Mouse (Mus musculus) c-Kit-negative CD71-positive TER-119-positive erythroid progenitor cells, embryonic 14.5 days (primary cell): ENCODE data around the gene Cdk9.

ENCODE experiments used
- DNase-seq: peaks from one replicate; pipeline ENCODE4 v3.0.0-alpha.2; 2013; ENCODE audit warnings: low read depth, low spot score

The Cdk9 gene

DNA sequence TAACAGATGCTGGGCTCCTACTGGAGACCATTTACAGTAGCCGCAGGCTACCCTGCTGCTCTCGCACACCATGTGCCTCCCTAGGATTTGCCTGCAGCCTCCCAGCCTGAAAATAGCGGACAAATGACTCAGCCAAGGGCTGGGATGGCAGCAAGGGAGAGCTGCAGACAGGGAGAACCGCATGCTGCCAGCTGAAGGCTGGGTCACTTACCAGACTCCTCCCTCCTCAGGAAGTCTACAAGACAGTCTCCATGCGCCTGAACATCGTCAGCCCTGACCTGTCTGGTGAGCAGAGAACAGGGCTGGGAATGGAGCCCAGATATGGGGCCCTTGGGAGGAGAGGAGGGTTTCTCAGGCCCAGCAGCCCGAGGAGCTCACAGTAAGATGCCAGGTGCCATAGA lies 32.8 kb downstream of the Cdk9 start:
- DNase-seq: no peak

DNA sequence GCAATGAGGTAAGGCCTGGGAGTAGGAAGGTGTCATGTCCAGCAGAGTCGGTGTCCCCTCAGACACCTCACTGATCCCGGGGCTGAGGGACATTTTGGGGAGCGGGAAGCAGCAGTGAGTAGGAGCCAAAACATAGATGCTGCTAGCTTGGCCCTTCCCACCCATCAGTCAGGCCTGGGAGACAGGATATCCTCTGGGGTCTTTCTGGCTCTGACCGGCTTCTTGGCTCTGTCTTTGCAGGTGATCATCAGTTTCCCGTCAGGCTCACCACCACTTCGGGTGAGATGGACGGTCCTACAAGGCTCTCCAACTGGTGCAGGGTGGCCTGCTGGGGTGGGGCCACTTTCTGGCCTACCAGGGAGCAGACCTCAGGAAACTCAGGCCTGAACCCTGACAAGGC lies 35.2 kb downstream of the Cdk9 start:
- DNase-seq: no peak

DNA sequence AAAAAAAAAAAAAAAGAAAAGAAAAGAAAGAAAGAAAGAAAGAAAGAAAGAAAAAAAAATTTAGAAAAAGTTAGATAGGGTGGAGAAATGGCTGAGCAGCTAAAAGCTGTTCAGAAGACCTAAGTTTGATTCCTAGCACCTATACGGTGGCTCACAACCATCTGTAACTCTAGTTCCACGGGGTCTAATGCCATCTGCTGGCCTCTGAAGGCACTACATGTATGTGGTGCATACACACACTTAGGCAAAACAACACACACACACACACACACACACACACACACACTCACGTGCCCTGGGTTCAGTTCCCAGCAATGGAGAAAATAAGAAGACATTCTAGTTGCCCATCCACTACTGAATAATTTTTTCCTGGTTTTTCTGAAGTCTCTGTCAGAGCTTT lies 36.1 kb downstream of the Cdk9 start:
- no peak for DNase-seq

DNA sequence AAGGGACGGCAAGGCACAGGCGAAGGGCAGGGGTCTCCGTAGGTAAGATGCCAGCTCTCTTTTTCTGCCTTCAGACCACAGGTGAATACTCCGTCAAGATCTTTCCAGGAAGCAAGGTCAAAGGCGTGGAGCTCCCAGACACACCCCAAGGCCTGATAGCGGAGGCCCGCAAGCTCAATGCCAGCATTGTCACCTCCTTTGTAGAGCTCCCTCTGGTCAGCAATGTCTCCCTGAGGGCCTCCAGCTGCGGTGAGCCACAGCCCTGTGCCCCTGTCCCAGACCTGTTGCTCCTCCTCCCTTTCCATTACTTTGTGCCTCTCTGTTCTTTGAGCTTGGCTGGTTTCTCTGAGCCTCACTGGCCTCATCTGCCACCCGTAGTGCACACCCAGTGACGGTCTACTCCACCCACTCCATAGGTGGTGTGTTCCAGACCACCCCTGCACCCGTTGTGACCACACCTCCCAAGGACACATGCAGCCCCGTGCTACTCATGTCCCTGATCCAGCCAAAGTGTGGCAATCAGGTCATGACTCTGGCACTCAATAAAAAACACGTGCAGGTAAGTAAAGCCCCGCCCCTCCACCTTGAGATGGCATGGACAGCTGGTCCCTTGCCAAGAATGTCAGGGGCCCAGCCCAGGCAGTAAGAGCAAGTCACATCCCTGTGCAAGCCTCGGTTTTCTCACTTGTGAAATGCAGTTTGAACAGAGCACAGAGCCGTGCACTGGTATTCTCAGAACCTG lies 39.5 kb downstream of the Cdk9 start:
- DNase-seq: no peak

GRCm38 (mm10) chr2:32671907-32672595 lies 40.8 kb downstream of the Cdk9 start:
- DNase-seq: no peak

- no peak for DNase-seq
These were observed 41.7 kb downstream of the Cdk9 start for GRCm38 (mm10) chr2:32671147-32671546.

DNA sequence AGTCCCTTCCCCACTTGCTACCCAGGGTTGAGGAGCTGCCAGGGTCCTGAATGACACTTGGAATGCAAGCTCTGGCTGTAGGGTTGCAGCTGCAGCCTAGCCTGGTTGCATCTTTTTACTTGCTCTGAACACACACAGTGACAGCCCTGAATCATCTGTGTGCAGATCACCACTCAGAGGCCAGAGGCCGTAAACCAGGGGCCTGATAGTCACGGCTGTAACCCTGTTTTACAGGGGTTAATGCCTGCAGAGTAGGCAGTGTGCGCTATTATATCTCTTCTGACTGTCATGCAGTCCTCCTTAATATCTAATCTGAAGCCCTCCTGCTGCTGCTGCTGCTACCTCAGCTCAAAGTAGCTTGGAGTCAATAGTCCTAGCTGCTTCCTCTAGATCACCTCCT lies 43.0 kb downstream of the Cdk9 start:
- DNase-seq: no peak

DNA sequence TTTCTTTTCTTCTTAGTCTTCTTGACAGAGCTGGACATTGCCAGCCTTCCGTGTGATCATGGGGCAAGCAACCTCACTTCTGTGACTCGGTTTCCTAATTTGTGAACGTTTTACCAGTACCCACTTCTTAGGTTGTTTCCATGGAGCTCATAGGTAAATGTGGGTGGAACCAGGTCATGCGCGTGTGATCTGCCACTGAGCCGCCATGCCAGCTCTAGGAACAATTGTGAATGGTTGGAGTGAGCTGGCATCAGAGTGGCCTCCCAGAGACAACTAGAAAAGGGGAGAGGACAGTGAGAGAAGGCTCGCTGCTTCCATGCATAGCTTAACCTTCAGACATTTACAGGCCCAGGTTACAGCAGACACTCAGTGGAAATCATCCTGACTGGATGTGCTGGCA lies 44.7 kb downstream of the Cdk9 start:
- no peak for DNase-seq

- DNase-seq: no peak
These were observed 45.1 kb downstream of the Cdk9 start for GRCm38 (mm10) chr2:32667775-32668174.

- no peak for DNase-seq
These were observed 47.0 kb downstream of the Cdk9 start for GRCm38 (mm10) chr2:32665853-32666252.

DNA sequence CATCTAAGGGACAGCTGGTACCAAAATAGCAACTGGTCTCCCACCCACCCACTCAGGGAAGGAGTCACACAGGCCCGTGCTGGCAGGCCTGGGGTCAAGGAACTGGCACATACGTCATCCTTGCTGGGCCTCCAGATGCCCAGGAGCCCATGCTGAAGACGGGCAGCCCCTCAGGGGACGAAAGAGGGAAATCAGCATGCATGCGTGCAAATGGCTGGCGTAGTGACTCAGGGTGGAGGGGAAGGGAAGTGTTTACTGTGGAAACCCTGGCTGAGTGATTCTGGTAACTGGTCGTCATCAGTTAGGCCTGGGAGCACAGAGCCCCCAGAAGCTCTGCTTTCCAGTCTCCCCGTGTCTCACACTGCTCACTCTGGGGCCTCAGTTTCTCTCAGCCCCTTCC lies 47.5 kb downstream of the Cdk9 start:
- no peak for DNase-seq

- DNase-seq: no peak
These were observed 50.6 kb downstream of the Cdk9 start for GRCm38 (mm10) chr2:32662291-32662690.

GRCm38 (mm10) chr2:32661509-32662107 lies 51.3 kb downstream of the Cdk9 start:
- DNase-seq: no peak

- DNase-seq: no peak
These were observed 54.0 kb downstream of the Cdk9 start for GRCm38 (mm10) chr2:32658873-32659272.

GRCm38 (mm10) chr2:32655826-32656225 lies 57.0 kb downstream of the Cdk9 start:
- no peak for DNase-seq
